Mouse (Mus musculus) MEL (cell line): ENCODE results near the gene Foxj1.

Experiments used
- MYB ChIP-seq: IDR thresholded peaks from 2 replicates; pipeline ENCODE4 v1.6.1; 2011; ENCODE audit warnings: mild to moderate bottlenecking, low read depth, low read length, improper control_type of control experiment
- MYC ChIP-seq: IDR thresholded peaks from 2 replicates; pipeline ENCODE4 v1.6.1; 2011; ENCODE audit warnings: low read depth, mild to moderate bottlenecking, low read length, improper control_type of control experiment, moderate library complexity
- NRF1 ChIP-seq: IDR thresholded peaks from 2 replicates; pipeline ENCODE4 v1.6.1; 2014; ENCODE audit warnings: low read depth, mild to moderate bottlenecking, inconsistent platforms, low read length, improper control_type of control experiment, moderate library complexity; ENCODE audit not compliant: poor library complexity, insufficient read depth, severe bottlenecking

DNA sequence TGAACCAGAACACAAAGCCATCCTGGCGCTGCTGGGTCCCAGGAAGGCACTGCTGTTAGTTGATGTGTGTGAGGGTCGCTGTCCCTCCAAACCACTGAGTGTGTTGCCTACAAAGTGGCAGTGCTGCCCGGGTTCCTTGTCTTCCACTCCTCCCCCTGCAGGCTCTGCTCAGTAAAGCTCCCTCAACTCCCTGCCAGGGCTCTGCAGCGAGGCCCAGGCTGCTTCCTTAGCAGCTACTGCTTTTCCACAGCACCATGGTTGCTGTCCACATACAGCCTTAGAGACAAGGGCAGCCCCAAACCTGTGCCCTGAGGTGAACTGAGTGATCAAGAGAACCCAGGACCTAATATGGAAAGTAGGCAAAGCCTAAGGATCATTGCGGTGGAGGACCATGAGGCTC lies 47.8 kb downstream of the Foxj1 start:
- TF ChIP-seq MYC (no peak), MYB (no peak), NRF1 (no peak)
